Mouse (Mus musculus): ENCODE data around the gene Ccnl1. TPM values are rescaled to one million over a fixed set of nuclear protein-coding genes. Genes with fewer than 3 reads are reported as not detected.

The Ccnl1 gene
- total and polyA plus RNA-seq, 3 experiments = 20.1 to 56.5 TPM; not detected in 1

DNA sequence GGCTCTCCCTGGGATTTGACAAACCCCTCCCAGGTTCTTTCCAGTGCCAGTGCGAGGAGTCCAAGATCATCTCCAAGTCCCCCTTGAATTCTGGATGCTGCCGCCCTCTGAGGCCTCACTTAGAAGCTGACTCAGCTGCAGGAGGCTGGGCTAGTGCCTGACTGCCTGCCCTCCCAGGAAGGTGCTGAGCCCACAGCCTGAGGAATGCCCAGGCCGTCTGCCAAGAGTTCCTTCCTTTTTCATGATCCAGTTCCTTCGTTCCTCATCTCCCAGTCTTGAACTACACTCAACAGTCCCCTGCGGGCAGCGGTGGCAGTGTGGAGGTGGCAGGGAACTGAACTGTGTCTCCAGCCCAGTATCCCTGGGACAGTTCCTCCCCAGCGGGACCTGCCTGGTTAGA is 30.4 kb downstream of the Ccnl1 start:
- Histone ChIP-seq H3K79me2 (ENCODE audit: control insufficient read depth, insufficient read depth, low read length, poor library complexity) (no peaks in the 10 kb centered on the region), H3K27me3 (ENCODE audit: control insufficient read depth in 1 of 2, insufficient read depth in 2 of 2, low read length in 2 of 2) (no peaks in the 10 kb centered on the region), H3K9me3 (replicated peaks; ENCODE audit: insufficient read depth, low read length) (no peaks in the 10 kb centered on the region), H3K4me3 (ENCODE audit: control insufficient read depth in 1 of 2, insufficient read depth in 1 of 2, low read depth in 2 of 2, low read length in 2 of 2) (no peak overlapping the region), H3K9ac (ENCODE audit: control insufficient read depth, low read depth, low read length, poor library complexity, severe bottlenecking) (no peak overlapping the region), H3K36me3 (ENCODE audit: control insufficient read depth in 1 of 2, insufficient read depth in 2 of 2, low read length in 2 of 2) (peaks cover 0 to 6% of the 10 kb centered on the region in 2 experiments; a peak in 2 of 4 replicates), H3K4me1 (ENCODE audit: control insufficient read depth in 1 of 2, insufficient read depth in 2 of 2, low read length in 2 of 2) (peaks cover 6 to 19% of the 10 kb centered on the region in 2 experiments), H3K27ac (ENCODE audit: control insufficient read depth, low read depth, low read length) (no peak overlapping the region)
- no peak for DNase-seq (ENCODE audit: low read depth, low spot score)
- TF ChIP-seq MAZ (IDR thresholded peaks at IDR 0.05; ENCODE audit: low read depth, low read length) (no peak), NELFE (IDR thresholded peaks at IDR 0.05; ENCODE audit: low read depth, low read length) (no peak), ELF1 (IDR thresholded peaks at IDR 0.05; ENCODE audit: low read depth, low read length) (no peak), MYC (IDR thresholded peaks at IDR 0.05; ENCODE audit: low read depth, low read length) (no peak), POLR2A (IDR thresholded peaks at IDR 0.05; ENCODE audit: control insufficient read depth in 1 of 2, insufficient read depth in 1 of 2, low read depth in 1 of 2, low read length in 2 of 2, poor library complexity in 1 of 2) (no peak), POLR2AphosphoS2 (IDR thresholded peaks at IDR 0.05; ENCODE audit: low read length) (no peak), EP300 (IDR thresholded peaks at IDR 0.05; ENCODE audit: low read depth in 1 of 2, low read length in 2 of 2) (no peak), USF2 (IDR thresholded peaks at IDR 0.05; ENCODE audit: borderline replicate concordance in 1 of 2, insufficient read depth in 1 of 2, low read depth in 1 of 2, low read length in 2 of 2) (no peak), KAT2A (conservative IDR thresholded peaks at IDR 0.05; ENCODE audit: low read depth, low read length) (no peak), MEF2A (IDR thresholded peaks at IDR 0.05; ENCODE audit: extremely low read depth, insufficient replicate concordance, low read depth, low read length, poor library complexity, severe bottlenecking) (no peak), POLR2AphosphoS5 (IDR thresholded peaks at IDR 0.05; ENCODE audit: borderline replicate concordance, low read depth, low read length) (no peak), CTCF (IDR thresholded peaks at IDR 0.05 in 2 of 3, conservative IDR thresholded peaks at IDR 0.05 in 1 of 3; ENCODE audit: control insufficient read depth in 1 of 3, insufficient read depth in 1 of 3, low read depth in 2 of 3, low read length in 3 of 3, poor library complexity in 1 of 3, severe bottlenecking in 1 of 3) (no peak), TCF12 (IDR thresholded peaks at IDR 0.05; ENCODE audit: low read depth, low read length) (no peak)

DNA sequence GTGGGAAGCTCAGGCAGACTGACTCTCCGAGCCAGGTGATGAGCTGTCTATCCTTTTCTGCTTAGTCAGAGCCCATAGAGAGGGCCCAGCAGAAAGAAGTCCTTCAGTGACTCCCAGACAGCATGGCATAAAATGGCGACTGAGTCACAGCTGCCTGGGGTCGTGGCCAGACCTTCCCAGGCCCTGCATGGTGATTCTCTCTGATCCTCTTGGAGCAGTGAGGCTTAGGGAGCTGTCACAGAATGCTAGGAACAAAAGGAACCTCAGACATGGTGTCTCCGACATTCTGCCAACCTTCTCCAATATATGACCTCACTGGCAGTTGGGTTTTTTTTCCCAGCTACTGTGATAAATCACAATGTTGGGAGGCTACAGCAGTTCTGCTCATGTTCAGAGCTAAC is 30.9 kb downstream of the Ccnl1 start:
- no peaks in the 10 kb centered on the region for H3K79me2 ChIP-seq (ENCODE audit: control insufficient read depth, insufficient read depth, low read length, poor library complexity)
- peaks cover 0 to 6% of the 10 kb centered on the region in 2 experiments; a peak in 2 of 4 replicates for H3K36me3 ChIP-seq (ENCODE audit: control insufficient read depth in 1 of 2, insufficient read depth in 2 of 2, low read length in 2 of 2)
- H3K4me1 ChIP-seq (ENCODE audit: control insufficient read depth in 1 of 2, insufficient read depth in 2 of 2, low read length in 2 of 2) = peaks cover 6 to 19% of the 10 kb centered on the region in 2 experiments
- H3K9me3 ChIP-seq (replicated peaks; ENCODE audit: insufficient read depth, low read length) = no peaks in the 10 kb centered on the region
- no peak for TF ChIP-seq MEF2A (IDR thresholded peaks at IDR 0.05; ENCODE audit: extremely low read depth, insufficient replicate concordance, low read depth, low read length, poor library complexity, severe bottlenecking)
- no peak for TF ChIP-seq HCFC1 (IDR thresholded peaks at IDR 0.05; ENCODE audit: low read depth, low read length)
- no peak overlapping the region for H3K27ac ChIP-seq (ENCODE audit: control insufficient read depth, low read depth, low read length)
- no peak overlapping the region for H3K9ac ChIP-seq (ENCODE audit: control insufficient read depth, low read depth, low read length, poor library complexity, severe bottlenecking)
- H3K4me3 ChIP-seq (ENCODE audit: control insufficient read depth in 1 of 2, insufficient read depth in 1 of 2, low read depth in 2 of 2, low read length in 2 of 2) = no peak overlapping the region
- DNase-seq (ENCODE audit: low read depth, low spot score) = no peak
- H3K27me3 ChIP-seq (ENCODE audit: control insufficient read depth in 1 of 2, insufficient read depth in 2 of 2, low read length in 2 of 2) = no peaks in the 10 kb centered on the region
